Mouse (Mus musculus): ENCODE measurements around the gene Eef1akmt2. TPM values are rescaled to one million over a fixed set of nuclear protein-coding genes. Genes with fewer than 3 reads are reported as not detected.

Eef1akmt2 gene
- polyA plus RNA-seq, 1 experiment from 2014 or later = 108 TPM

GRCm38 (mm10) chr7:132799119-132800016 is 53.1 kb downstream of the Eef1akmt2 start:
- WGBS = 93% methylated on average over 5 of the region's 5 CpGs
- no peaks in the 10 kb centered on the region for H3K9me3 ChIP-seq
- no peaks in the 10 kb centered on the region for H3K36me3 ChIP-seq
- H3K4me1 ChIP-seq = 0 out of 2 replicates have a peak, but pooled peaks cover 5% of the 10 kb centered on the region
- no peak overlapping the region; the same call in 1 of the 2 replicates for H3K9ac ChIP-seq (replicated peaks)
- no peak for ATAC-seq (replicated peaks)
- H3K27ac ChIP-seq (replicated peaks) = no peak overlapping the region
- H3K4me2 ChIP-seq (replicated peaks) = no peak overlapping the region
- H3K27me3 ChIP-seq = no peaks in the 10 kb centered on the region
- no peak overlapping the region for H3K4me3 ChIP-seq

DNA sequence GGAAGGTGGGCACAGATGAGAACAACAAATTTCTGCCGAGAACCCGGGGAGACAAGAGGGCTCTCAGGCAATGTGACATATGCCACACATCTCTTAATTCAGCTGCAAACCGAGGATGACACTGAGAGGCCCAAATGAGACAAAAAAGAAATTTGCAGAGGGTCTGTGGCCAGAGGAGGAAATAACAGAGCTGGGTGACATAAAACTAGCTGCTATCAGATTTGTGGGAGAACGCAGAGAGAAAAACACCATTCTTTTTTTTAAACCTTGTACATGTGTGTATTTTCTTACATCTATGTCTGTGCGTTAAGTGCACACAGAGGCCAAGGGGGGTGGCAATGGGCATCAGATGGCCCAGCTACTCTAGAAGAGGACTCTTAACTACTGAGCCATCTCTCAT is 57.3 kb downstream of the Eef1akmt2 start:
- Histone ChIP-seq H3K36me3 (no peaks in the 10 kb centered on the region), H3K27ac (replicated peaks) (no peak overlapping the region), H3K4me1 (no peaks in the 10 kb centered on the region), H3K9me3 (no peaks in the 10 kb centered on the region), H3K4me2 (replicated peaks) (no peak overlapping the region), H3K27me3 (no peaks in the 10 kb centered on the region), H3K9ac (replicated peaks) (no peak overlapping the region), H3K4me3 (no peak overlapping the region)
- ATAC-seq (replicated peaks) = no peak
- WGBS = 90% methylated on average over 5 of the region's 5 CpGs

DNA sequence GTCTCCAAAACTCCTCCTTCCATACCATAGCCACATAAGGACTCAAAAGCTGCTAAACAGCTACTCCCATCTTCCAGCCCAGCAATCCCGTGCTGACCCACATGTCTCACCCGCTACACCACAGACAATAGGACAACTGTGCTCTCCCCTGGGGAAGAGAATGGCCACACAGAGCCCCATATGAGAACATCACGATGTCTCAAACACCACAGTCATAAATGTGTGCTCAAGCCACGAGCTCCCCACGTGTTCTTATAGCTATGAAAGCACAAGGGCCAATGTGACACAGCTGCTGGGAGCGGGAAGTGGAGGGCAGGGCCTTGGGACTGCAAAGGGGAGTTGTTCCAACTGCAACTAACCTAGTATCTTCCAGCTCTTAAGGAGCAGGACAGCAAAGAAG is 59.0 kb downstream of the Eef1akmt2 start:
- Histone ChIP-seq H3K9me3 (no peaks in the 10 kb centered on the region), H3K4me1 (no peaks in the 10 kb centered on the region), H3K36me3 (no peaks in the 10 kb centered on the region), H3K27ac (replicated peaks) (no peak overlapping the region), H3K4me3 (no peak overlapping the region), H3K4me2 (replicated peaks) (no peak overlapping the region), H3K9ac (replicated peaks) (no peak overlapping the region), H3K27me3 (no peaks in the 10 kb centered on the region)
- no peak for ATAC-seq (replicated peaks)
- WGBS = 65% methylated on average over 6 of the region's 6 CpGs

DNA sequence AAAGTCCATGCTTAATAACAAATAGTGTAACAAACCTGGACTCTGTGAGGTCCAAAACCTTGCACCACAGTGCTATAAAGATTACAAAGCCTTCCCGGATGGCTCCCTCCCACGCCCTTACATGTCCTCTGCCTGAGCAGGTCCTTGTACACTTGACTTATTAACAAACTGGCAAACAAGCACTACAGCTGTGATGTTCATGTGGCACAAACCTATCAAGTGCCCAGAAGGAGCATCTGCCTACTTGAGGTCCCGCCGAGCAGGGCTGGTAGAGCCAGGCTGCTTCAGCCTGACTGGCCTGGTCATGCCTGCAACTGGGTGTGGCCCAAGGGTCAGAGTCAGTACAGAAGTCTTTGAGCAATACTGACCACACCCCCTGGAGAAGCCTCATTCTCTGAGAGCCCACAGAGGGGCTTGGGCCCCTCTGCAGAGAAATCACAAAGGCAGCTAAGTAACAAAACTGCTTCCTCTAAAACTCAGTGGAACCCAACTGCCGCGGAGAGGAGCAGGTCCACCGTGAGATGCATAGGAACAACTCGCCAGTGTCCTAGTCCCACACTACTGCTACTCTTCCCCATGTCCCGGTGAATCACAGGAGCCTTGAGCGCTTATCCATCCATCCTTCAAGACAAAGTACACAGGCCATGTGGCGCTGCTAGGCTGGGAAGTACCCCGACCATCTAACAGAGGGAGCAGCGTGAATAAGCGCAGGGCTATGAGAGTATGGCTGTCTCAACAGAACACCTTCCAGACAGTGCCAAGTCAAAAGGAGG is 61.8 kb downstream of the Eef1akmt2 start:
- no peak overlapping the region for H3K4me3 ChIP-seq
- no peak for ATAC-seq (replicated peaks)
- peaks cover 12% of the 10 kb centered on the region for H3K4me1 ChIP-seq
- H3K36me3 ChIP-seq = no peaks in the 10 kb centered on the region
- WGBS = 85% methylated on average over 14 of the region's 14 CpGs
- H3K4me2 ChIP-seq (replicated peaks) = no peak overlapping the region
- H3K27ac ChIP-seq (replicated peaks) = no peak overlapping the region
- no peaks in the 10 kb centered on the region for H3K9me3 ChIP-seq
- no peaks in the 10 kb centered on the region for H3K27me3 ChIP-seq
- H3K9ac ChIP-seq (replicated peaks) = no peak overlapping the region

DNA sequence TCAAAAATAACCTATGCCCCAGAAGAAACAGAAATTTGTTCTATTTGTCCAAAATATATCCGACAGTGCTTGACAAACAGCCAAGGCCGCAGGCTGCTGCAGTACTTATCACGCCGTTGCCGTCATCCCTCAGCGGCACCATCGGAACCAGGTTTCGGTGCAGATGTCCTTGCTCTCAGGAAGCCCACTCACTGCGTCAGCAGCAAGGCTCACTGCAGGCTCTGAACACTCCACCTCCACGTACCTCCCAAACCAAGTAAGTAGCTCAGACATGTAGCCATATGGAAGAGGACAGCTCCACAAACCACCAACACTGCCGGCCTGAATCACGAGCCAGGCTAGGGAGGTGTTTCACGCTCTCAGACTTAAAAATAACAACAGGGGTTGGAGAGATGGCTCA is 63.6 kb downstream of the Eef1akmt2 start:
- no peaks in the 10 kb centered on the region for H3K27me3 ChIP-seq
- 93% methylated on average over 13 of the region's 13 CpGs for WGBS
- H3K27ac ChIP-seq (replicated peaks) = no peak overlapping the region
- H3K9me3 ChIP-seq = no peaks in the 10 kb centered on the region
- H3K9ac ChIP-seq (replicated peaks) = no peak overlapping the region
- H3K4me3 ChIP-seq = no peak overlapping the region
- no peak for ATAC-seq (replicated peaks)
- peaks cover 19% of the 10 kb centered on the region for H3K4me1 ChIP-seq
- no peaks in the 10 kb centered on the region for H3K36me3 ChIP-seq
- H3K4me2 ChIP-seq (replicated peaks) = no peak overlapping the region

GRCm38 (mm10) chr7:132787496-132788190 is 64.8 kb downstream of the Eef1akmt2 start:
- Histone ChIP-seq H3K4me2 (replicated peaks) (no peak overlapping the region), H3K36me3 (no peaks in the 10 kb centered on the region), H3K27ac (replicated peaks) (no peak overlapping the region), H3K27me3 (no peaks in the 10 kb centered on the region), H3K9me3 (no peaks in the 10 kb centered on the region), H3K9ac (replicated peaks) (no peak overlapping the region), H3K4me3 (no peak overlapping the region), H3K4me1 (peaks cover 20% of the 10 kb centered on the region)
- 88% methylated on average over 4 of the region's 4 CpGs for WGBS
- ATAC-seq (replicated peaks) = no peak

DNA sequence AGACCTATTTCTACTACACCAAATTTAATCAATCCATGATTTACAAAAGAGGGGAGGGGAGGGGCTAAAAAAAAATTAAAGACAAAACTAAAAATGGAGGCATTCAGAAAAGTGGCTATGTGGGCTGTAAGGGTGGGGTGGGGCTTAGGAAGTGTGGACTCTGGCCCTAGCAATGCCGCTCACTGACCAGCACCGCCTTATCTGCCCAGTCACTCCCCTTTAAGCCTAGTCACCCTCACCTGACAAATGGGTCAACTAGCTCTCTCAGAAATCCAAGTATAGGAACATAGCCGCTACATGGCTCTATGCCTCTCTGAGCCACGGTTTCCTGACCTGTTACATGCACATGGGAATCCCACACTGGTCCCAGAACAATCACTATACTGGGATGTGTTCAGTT is 65.5 kb downstream of the Eef1akmt2 start:
- Histone ChIP-seq H3K4me1 (peaks cover 21% of the 10 kb centered on the region), H3K4me2 (replicated peaks) (no peak overlapping the region), H3K27ac (replicated peaks) (no peak overlapping the region), H3K36me3 (no peaks in the 10 kb centered on the region), H3K4me3 (no peak overlapping the region), H3K9ac (replicated peaks) (no peak overlapping the region), H3K27me3 (no peaks in the 10 kb centered on the region), H3K9me3 (no peaks in the 10 kb centered on the region)
- 94% methylated on average over 4 of the region's 4 CpGs for WGBS
- ATAC-seq (replicated peaks) = no peak

DNA sequence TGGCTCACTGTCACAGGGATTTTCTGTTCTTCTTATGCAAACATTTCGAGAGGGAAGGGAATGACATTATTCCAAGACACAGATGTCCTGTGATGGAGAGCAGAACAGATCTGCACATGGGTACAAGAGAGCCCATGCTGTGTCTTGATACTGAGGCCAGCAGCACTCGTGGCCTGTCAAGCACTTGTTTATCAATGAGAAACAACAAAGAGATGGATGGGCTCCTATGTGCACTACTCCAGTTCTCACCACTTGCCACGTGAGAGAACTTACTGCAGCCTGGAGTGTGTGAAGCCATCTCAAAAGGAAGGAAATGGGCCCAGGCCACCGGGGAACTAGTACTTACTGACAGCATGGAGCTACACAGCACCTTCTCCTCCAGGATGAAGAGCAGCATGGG is 66.0 kb downstream of the Eef1akmt2 start:
- Histone ChIP-seq H3K27ac (replicated peaks) (peak overlapping the region; percentile 27), H3K36me3 (no peaks in the 10 kb centered on the region)

DNA sequence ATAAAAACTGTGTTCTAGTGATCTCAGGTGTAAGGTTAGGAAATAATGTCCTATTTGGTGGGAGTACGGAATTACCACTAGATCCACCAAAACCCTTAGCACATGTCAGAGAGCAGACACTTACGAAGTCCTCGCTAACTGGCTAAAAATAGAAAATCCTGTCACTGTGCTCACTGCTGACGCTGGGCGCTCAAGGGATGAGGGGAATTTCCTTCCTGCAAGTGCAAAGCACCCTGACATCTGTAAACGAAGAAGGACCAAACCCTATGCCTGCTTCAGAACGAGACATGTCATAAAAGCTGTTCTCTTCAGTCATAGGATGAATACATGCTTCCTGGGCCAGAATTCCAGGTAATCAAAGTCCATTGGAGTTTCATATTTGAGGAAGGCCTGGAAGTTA is 66.5 kb downstream of the Eef1akmt2 start:
- Histone ChIP-seq H3K4me3 (no peak overlapping the region), H3K4me1 (peaks cover 31% of the 10 kb centered on the region), H3K4me2 (replicated peaks) (no peak overlapping the region), H3K27me3 (no peaks in the 10 kb centered on the region), H3K9me3 (no peaks in the 10 kb centered on the region), H3K36me3 (no peaks in the 10 kb centered on the region), H3K9ac (replicated peaks) (peak overlapping the region; percentile 13; the same call in 1 of the 2 replicates), H3K27ac (replicated peaks) (peak overlapping the region; percentile 27; the same call in 1 of the 2 replicates)
- WGBS = 59% methylated on average over 7 of the region's 7 CpGs
- ATAC-seq (replicated peaks) = no peak

More for the DNA sequence above, 66.0 kb downstream of the Eef1akmt2 start:
- Histone ChIP-seq H3K4me1 (peaks cover 26% of the 10 kb centered on the region), H3K9ac (replicated peaks) (peak overlapping the region; percentile 13; the same call in 1 of the 2 replicates), H3K27me3 (no peaks in the 10 kb centered on the region), H3K4me2 (replicated peaks) (no peak overlapping the region), H3K4me3 (no peak overlapping the region), H3K9me3 (no peaks in the 10 kb centered on the region)
- ATAC-seq (replicated peaks) = no peak; the same call in 1 of the 2 replicates
- WGBS = 37% methylated on average over 4 of the region's 4 CpGs

DNA sequence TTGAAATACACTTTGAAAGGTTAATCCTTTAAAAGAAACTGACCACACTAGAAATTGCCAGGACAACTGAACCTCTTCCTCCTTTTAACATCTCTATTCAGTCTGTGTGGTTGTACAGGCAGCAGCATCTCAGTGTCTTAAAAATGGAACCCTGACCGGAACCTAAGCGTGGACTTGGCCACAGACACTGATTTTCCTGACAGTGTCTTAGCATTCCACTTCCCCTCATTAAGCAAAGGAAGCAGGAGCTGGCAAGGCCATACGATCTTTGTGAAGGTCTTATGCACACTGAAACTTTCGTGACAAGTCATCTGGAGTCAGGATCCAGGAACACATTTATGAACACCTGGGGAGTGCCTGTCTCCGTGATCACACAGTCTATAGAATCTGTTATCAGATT is 68.4 kb downstream of the Eef1akmt2 start:
- no peak overlapping the region for H3K9ac ChIP-seq (replicated peaks)
- no peak overlapping the region for H3K27ac ChIP-seq (replicated peaks)
- H3K27me3 ChIP-seq = no peaks in the 10 kb centered on the region
- ATAC-seq (replicated peaks) = no peak
- H3K36me3 ChIP-seq = no peaks in the 10 kb centered on the region
- no peaks in the 10 kb centered on the region for H3K9me3 ChIP-seq
- no peak overlapping the region for H3K4me3 ChIP-seq
- peaks cover 46% of the 10 kb centered on the region for H3K4me1 ChIP-seq
- no peak overlapping the region for H3K4me2 ChIP-seq (replicated peaks)
- 87% methylated on average over 5 of the region's 5 CpGs for whole genome bisulfite sequencing

- ATAC-seq (replicated peaks) = no peak
Observed at GRCm38 (mm10) chr7:132781850-132782249, 70.6 kb downstream of the Eef1akmt2 start.

More at GRCm38 (mm10) chr7:132781850-132782249, 70.6 kb downstream of the Eef1akmt2 start:
- peaks cover 13% of the 10 kb centered on the region for H3K36me3 ChIP-seq
- no peaks in the 10 kb centered on the region for H3K27me3 ChIP-seq
- no peak overlapping the region for H3K4me3 ChIP-seq
- H3K9me3 ChIP-seq = no peaks in the 10 kb centered on the region
- peak overlapping the region; percentile 59 for H3K27ac ChIP-seq (replicated peaks)
- no peak overlapping the region for H3K4me2 ChIP-seq (replicated peaks)
- no peak overlapping the region for H3K9ac ChIP-seq (replicated peaks)
- peaks cover 45% of the 10 kb centered on the region for H3K4me1 ChIP-seq
- 53% methylated on average over 6 of the region's 6 CpGs for WGBS
